Comparison of ENCODE assay signal across 13 mouse cellular contexts in genomic region chr1:127167586-127167985, GRCm38 (mm10).
"Had no signal": no experiment of that assay in that cellular context is flagged by ENCODE, and none has a peak within 500 bp of the region (broad histone marks: within the 10 kb centered on the region; RNA-seq: fewer than 3 reads in every experiment).

No protein-coding gene starts in this region.

- DNase-seq: kidney, postnatal 10 days; kidney, postnatal 36 days; liver, embryonic 13.5 days; lung, embryonic 14.5 days; thymus, adult 18-20 months; thymus, postnatal 36 days had no signal

- H3K27me3 ChIP-seq: kidney, embryonic 15.5 days; liver, embryonic 13.5 days; midbrain, embryonic 12.5 days; midbrain, embryonic 15.5 days; neural tube, embryonic 13.5 days had no signal

- H3K27ac ChIP-seq: kidney, embryonic 15.5 days; left cerebral cortex, adult 2 months; liver, embryonic 13.5 days; macrophage; midbrain, embryonic 12.5 days; midbrain, embryonic 15.5 days; neural tube, embryonic 13.5 days had no signal

- ATAC-seq: lung, postnatal 0 days; midbrain, embryonic 15.5 days had no signal

- H3K4me1 ChIP-seq: kidney, embryonic 15.5 days; liver, embryonic 13.5 days; midbrain, embryonic 15.5 days had no signal

- H3K4me2 ChIP-seq: kidney, embryonic 15.5 days; liver, embryonic 13.5 days; lung, embryonic 14.5 days; midbrain, embryonic 12.5 days; midbrain, embryonic 15.5 days; neural tube, embryonic 13.5 days had no signal

- H3K9ac ChIP-seq: kidney, embryonic 15.5 days; liver, embryonic 13.5 days; lung, embryonic 14.5 days; midbrain, embryonic 12.5 days; midbrain, embryonic 15.5 days; neural tube, embryonic 13.5 days had no signal

- H3K9me3 ChIP-seq: kidney, embryonic 15.5 days; liver, embryonic 13.5 days; midbrain, embryonic 12.5 days; midbrain, embryonic 15.5 days; neural tube, embryonic 13.5 days had no signal

- H3K36me3 ChIP-seq: kidney, embryonic 15.5 days; liver, embryonic 13.5 days; midbrain, embryonic 12.5 days; midbrain, embryonic 15.5 days; neural tube, embryonic 13.5 days had no signal

- H3K4me3 ChIP-seq: kidney, embryonic 15.5 days; left cerebral cortex, adult 2 months; liver, embryonic 13.5 days; midbrain, embryonic 12.5 days; midbrain, embryonic 15.5 days; neural tube, embryonic 13.5 days had no signal
